Mouse (Mus musculus) CH12F3 (cell line): ENCODE results near the gene Rpl3l.

Source experiments
- in situ Hi-C: fragments of 300-500 bp; cut with MboI; formaldehyde crosslinking; loops from 2 replicates; pipeline ENCODE4 v1.14.3; 2020; ENCODE audit warnings: low sequenced_read_pairs

Gene Rpl3l

GRCm38 (mm10) chr17:24738238-24738637, 10.6 kb downstream of the Rpl3l start:
- in situ Hi-C loops: no loop called here

DNA sequence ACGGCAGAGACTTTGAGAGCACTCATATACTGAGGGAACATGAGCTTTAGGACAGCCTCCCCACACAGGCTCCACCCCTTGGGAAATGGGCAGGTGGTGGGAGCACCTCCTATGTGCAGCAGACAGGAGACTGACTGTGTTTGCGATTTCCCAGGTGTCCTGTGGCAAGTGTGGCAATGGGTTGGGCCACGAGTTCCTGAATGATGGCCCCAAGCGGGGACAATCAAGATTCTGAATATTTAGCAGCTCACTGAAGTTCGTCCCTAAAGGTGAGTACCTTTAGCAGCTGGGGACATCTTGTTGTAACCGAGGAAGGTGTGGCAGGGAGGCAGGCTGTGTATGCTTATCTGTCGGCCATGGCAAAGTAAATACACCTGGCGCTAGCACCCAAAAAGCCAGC, 12.3 kb downstream of the Rpl3l start:
- in situ Hi-C loops: loop anchor here (10.0 kb wide), 1 partner anchor 145 kb away; the partner anchor contains the start of genes Nubp2 and Spsb3

DNA sequence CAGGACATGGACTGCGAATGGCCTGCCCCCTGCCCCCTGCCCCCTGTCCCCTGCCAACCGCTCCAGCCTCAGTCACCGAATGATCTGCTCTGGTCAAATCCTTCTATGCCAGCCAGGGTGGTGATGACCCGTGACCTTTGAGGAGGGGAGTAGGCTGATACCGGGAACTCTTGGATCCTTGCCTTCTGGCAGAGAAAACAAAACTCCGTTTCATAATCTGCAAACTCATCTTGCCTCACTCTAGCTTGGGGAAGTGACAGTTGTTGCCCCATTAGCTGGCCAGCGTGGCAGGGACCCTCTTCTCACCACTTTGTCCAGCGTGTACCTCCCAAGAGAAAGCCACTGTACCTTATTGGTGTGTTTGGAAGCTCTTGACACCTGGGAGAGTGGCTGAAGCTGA, 14.7 kb downstream of the Rpl3l start:
- in situ Hi-C loops: loop anchor here (10.0 kb wide), 1 partner anchor 142 kb away; the partner anchor contains the start of genes Nubp2 and Spsb3

DNA sequence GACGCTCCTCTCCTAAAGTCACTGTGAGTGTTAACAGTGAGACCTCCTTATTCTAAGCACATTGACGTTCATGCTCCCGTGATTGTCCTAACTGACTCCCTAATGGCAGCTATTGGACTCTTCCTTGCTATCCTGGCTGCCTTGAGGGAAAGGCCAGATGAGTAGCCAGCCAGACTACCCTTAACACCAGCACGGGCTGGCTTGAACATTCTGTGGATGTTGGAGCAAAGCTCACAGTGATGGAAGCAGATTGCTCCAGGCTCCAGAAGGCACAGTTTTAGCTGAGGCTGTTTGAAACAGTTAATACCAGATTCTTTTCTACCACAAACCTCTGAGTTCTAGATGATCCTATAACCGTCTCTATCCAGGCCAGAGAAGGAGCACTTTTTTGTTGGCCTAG, 16.3 kb downstream of the Rpl3l start:
- in situ Hi-C loops: loop anchor here (10.0 kb wide), 1 partner anchor 141 kb away; the partner anchor contains the start of genes Nubp2 and Spsb3

DNA sequence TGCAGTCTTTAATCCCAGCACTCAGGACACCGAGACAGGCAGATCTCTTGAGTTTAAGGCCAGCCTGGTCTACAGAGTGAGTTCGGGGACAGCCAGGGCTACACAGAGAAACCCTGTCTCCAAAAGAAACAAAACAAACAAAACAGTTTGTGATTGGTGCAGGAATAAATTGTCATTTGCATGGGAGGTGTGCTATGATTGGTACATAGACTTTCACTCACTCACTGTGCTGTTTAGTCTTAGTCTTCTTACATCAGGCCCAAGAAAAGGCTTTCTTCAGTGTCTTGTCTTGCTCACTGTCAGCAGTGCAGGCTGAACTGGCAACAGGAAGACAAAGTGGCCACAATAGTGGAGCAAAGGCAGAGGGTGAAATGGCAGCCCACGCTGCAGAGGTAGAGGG, 16.8 kb downstream of the Rpl3l start:
- in situ Hi-C loops: loop anchor here (10.0 kb wide), 1 partner anchor 140 kb away; the partner anchor contains the start of genes Nubp2 and Spsb3

GRCm38 (mm10) chr17:24745526-24746497, 18.2 kb downstream of the Rpl3l start:
- in situ Hi-C loops: loop anchor here (10.0 kb wide), 1 partner anchor 139 kb away; the partner anchor contains the start of genes Nubp2 and Spsb3

- in situ Hi-C loops: loop anchor here (10.0 kb wide), 1 partner anchor 138 kb away; the partner anchor contains the start of genes Nubp2 and Spsb3
Observed at GRCm38 (mm10) chr17:24746986-24747385, 19.4 kb downstream of the Rpl3l start.

DNA sequence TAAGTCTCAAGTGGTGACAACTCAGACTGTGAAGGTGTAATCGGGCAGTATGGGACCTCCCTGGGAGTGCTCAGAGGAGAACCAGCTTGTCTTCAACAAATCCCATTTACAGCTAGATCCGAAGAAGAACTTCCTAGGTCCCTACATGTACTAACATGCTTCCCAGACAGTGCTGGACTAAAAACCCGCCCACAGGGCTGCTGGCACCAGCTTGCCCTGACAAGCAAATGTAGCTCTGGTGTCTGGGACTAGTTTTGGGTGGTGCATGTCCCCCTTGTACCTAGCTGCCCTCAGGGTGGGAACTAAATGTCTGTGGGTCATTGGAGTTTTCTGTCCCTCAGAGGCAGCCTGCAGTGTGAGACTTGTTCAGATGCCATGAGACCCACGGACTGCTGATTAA, 23.9 kb downstream of the Rpl3l start:
- in situ Hi-C loops: no loop called here

GRCm38 (mm10) chr17:24752415-24753394, 25.1 kb downstream of the Rpl3l start, which contains the start of gene Hs3st6:
Gene Hs3st6, plus strand, starts transcription at chr17:24752988.
- in situ Hi-C loops: no loop called here

DNA sequence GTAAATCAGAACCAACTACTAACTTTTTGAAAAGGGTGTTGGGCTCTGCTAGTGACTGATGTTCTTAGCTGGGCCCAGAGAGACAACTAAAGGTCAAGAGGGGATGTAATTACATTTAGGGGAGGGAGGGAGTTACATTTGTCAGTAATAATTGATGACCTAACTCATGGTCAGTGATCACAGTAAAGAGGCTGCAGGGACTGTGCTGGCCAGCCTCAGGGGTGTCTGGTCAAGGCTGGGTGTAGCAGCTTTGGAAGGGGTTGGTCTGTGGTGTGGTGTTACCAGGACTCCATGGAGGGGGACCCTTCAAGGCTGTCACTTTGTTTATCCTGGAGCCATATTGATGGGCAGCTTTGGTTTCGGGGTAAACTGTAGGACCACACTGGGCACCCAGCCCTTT, 29.8 kb downstream of the Rpl3l start:
- in situ Hi-C loops: no loop called here

DNA sequence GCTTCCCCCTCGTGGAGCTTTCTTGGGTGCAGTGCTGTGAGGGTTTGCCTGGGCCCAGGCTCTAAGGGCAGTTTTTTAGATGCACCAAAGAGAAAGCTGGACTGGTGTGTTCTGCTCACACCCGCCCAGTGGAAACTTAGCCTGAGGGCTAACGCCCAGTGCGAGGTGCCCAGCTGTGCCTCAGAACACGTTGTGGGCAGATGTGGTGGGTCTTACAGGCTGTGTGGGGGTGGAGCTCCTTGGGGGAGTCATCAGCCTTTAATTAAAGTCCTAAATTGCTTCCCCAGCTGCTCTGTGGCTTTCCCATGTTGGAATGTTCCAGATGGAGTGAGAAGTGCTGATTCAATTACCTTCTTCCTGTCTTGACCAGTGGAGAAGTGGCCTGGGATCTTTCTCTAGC, 33.5 kb downstream of the Rpl3l start:
- in situ Hi-C loops: no loop called here

- in situ Hi-C loops: no loop called here
Observed at GRCm38 (mm10) chr17:24765016-24765905, 37.6 kb downstream of the Rpl3l start.

- in situ Hi-C loops: no loop called here
Observed at GRCm38 (mm10) chr17:24766266-24766875, 38.8 kb downstream of the Rpl3l start.

- in situ Hi-C loops: no loop called here
Observed at GRCm38 (mm10) chr17:24769146-24769545, 41.5 kb downstream of the Rpl3l start.

DNA sequence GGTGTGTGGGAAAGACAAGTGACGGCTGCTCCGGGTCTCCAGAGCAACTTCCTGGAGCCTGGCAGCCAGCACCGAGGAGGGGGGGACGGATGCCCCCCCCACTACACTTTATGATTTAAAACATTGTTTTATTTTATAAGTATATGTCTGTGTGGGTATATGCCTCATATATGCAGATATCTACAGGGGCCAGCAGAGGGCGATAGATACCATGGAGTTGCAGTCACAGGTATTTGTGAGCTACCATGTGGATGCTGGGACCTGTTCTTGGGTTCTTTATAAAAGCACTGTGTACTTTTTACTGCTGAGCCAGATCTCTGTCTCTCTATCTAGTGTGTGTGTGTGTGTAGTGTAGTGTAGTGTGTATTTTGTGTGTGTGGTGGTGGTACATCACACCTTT, 45.6 kb downstream of the Rpl3l start:
- in situ Hi-C loops: no loop called here

DNA sequence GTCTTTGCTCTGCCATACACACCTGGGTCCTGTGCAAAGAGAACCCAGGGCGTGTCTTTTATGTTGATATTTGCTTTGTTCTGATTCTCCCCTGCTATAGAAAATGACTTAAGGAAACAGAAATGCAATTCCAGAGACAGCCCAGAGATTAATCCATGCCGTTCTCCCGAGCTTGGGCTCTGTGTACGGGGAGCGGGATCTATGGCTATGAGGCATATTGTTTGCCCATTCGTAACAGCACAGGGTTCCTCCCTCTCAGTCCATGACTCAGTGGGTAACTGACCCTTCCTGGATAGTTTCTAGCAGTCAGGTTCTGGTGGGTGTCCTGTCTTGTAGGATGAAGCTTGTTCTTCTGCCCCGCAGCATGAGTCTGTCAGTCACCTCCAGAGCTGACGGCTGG, 47.6 kb downstream of the Rpl3l start:
- in situ Hi-C loops: no loop called here

DNA sequence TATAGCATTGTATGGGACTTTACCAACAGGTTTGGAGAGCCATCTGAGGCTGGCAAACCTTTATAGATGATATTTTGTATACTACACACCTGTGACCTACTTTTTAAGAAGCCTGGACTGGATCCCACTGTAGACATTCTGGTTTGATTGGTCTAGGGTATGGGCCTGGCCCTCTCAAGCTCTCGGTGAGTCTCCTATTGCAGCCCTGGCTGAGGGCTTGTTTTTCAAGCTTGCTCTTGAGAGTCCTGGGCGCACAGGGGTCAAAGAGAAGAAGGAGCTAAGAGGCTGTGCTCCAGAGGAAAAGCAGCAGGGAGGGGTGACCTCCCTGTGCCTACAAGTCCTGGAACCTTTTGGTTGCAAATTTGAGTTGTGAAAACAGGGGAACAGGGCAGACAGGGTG, 49.5 kb downstream of the Rpl3l start:
- in situ Hi-C loops: no loop called here

GRCm38 (mm10) chr17:24780821-24781220, 53.2 kb downstream of the Rpl3l start:
- in situ Hi-C loops: no loop called here
